9 mouse cellular contexts compared by ENCODE assay signal in genomic region chr11:18873451-18874277, GRCm38 (mm10).
DNase-seq lines count a peak whose midpoint lies in the region; ATAC-seq and TF ChIP-seq lines count a peak whose summit lies in the region.
"Had no signal": no experiment of that assay in that cellular context is flagged by ENCODE, and none has a peak within 500 bp of the region (broad histone marks: within the 10 kb centered on the region; RNA-seq: fewer than 3 reads in every experiment).

No protein-coding gene starts in this region.

- no peak for DNase-seq in heart, adult 18-20 months
- no peak for DNase-seq in midbrain, postnatal 0 days (ENCODE audit: low spot score)
- no peak for DNase-seq in hindbrain, postnatal 0 days (ENCODE audit: low spot score)
- no peak for DNase-seq in layer of hippocampus, adult 11-12 months (ENCODE audit: low spot score)
- no peak for DNase-seq in urinary bladder, adult 2 months (ENCODE audit: low spot score)

- peak overlapping the region; percentile 93 for H3K4me2 ChIP-seq in heart, embryonic 15.5 days
- peak overlapping the region; percentile 38; the same call in 1 of the 2 replicates for H3K4me2 ChIP-seq in midbrain, embryonic 12.5 days (replicated peaks)
- H3K4me2 ChIP-seq in midbrain, postnatal 0 days (ENCODE audit: low read depth, low read length, poor library complexity, severe bottlenecking), result no peak overlapping the region
- H3K4me2 ChIP-seq in hindbrain, postnatal 0 days (ENCODE audit: low read depth, low read length), result peak overlapping the region; percentile 82
- peak overlapping the region; percentile 86 for H3K4me2 ChIP-seq in stomach, embryonic 15.5 days

- H3K4me1 ChIP-seq in heart, embryonic 15.5 days (replicated peaks), result peaks cover 41% of the 10 kb centered on the region
- peaks cover 46% of the 10 kb centered on the region for H3K4me1 ChIP-seq in midbrain, embryonic 12.5 days
- no peaks in the 10 kb centered on the region for H3K4me1 ChIP-seq in midbrain, postnatal 0 days (ENCODE audit: insufficient read depth, low read length)
- peaks cover 9% of the 10 kb centered on the region; the same call in 1 of the 2 replicates for H3K4me1 ChIP-seq in hindbrain, postnatal 0 days (ENCODE audit: insufficient read depth, low read length)
- H3K4me1 ChIP-seq in stomach, embryonic 15.5 days, result 0 out of 2 replicates have a peak, but pooled peaks cover 13% of the 10 kb centered on the region

- H3K4me3 ChIP-seq in heart, embryonic 15.5 days, result no peak overlapping the region
- no peak overlapping the region for H3K4me3 ChIP-seq in midbrain, embryonic 12.5 days
- no peak overlapping the region for H3K4me3 ChIP-seq in midbrain, postnatal 0 days (ENCODE audit: low read depth, low read length)
- peak overlapping the region; percentile 23; the same call in 1 of the 2 replicates for H3K4me3 ChIP-seq in hindbrain, postnatal 0 days (ENCODE audit: low read length)
- peak overlapping the region; percentile 47 for H3K4me3 ChIP-seq in stomach, embryonic 15.5 days (replicated peaks)

- peaks cover 16% of the 10 kb centered on the region for H3K27me3 ChIP-seq in heart, embryonic 15.5 days
- peaks cover 60% of the 10 kb centered on the region for H3K27me3 ChIP-seq in midbrain, embryonic 12.5 days
- peaks cover 14% of the 10 kb centered on the region for H3K27me3 ChIP-seq in midbrain, postnatal 0 days (ENCODE audit: insufficient read depth, low read length)
- no peaks in the 10 kb centered on the region for H3K27me3 ChIP-seq in hindbrain, postnatal 0 days (ENCODE audit: insufficient read depth, low read length)
- H3K27me3 ChIP-seq in stomach, embryonic 15.5 days (replicated peaks), result no peaks in the 10 kb centered on the region

- no peaks in the 10 kb centered on the region for H3K9me3 ChIP-seq in heart, embryonic 15.5 days (replicated peaks)
- no peaks in the 10 kb centered on the region for H3K9me3 ChIP-seq in midbrain, embryonic 12.5 days
- H3K9me3 ChIP-seq in midbrain, postnatal 0 days (ENCODE audit: low read length), result no peaks in the 10 kb centered on the region
- H3K9me3 ChIP-seq in hindbrain, postnatal 0 days (ENCODE audit: low read length), result no peaks in the 10 kb centered on the region
- no peaks in the 10 kb centered on the region for H3K9me3 ChIP-seq in stomach, embryonic 15.5 days

- ATAC-seq in heart, embryonic 15.5 days (replicated peaks; ENCODE audit: insufficient number of reproducible peaks, insufficient read depth, low FRiP score, low read depth), result no peak
- no peak for ATAC-seq in midbrain, embryonic 12.5 days (ENCODE audit: low FRiP score, low read depth)
- no peak for ATAC-seq in midbrain, postnatal 0 days (ENCODE audit: low FRiP score)
- ATAC-seq in hindbrain, postnatal 0 days, result no peak
- no peak for ATAC-seq in stomach, embryonic 15.5 days (ENCODE audit: insufficient read depth, low FRiP score, low read depth)
- ATAC-seq: inflammation-experienced regulatory T-cells, adult 6 months had no signal

- no peak overlapping the region for H3K9ac ChIP-seq in heart, embryonic 15.5 days
- H3K9ac ChIP-seq in midbrain, embryonic 12.5 days (replicated peaks), result no peak overlapping the region
- H3K9ac ChIP-seq in midbrain, postnatal 0 days (replicated peaks; ENCODE audit: low read length, poor library complexity, severe bottlenecking), result no peak overlapping the region
- peak overlapping the region; percentile 64 for H3K9ac ChIP-seq in hindbrain, postnatal 0 days (replicated peaks; ENCODE audit: low read length)
- H3K9ac ChIP-seq in stomach, embryonic 15.5 days, result peak overlapping the region; percentile 9; the same call in 1 of the 2 replicates

- 0 out of 2 replicates have a peak overlapping the region, but pooled peaks have one; percentile 75 for H3K27ac ChIP-seq in heart, embryonic 15.5 days
- H3K27ac ChIP-seq in midbrain, embryonic 12.5 days (replicated peaks), result no peak overlapping the region
- H3K27ac ChIP-seq in midbrain, postnatal 0 days (ENCODE audit: low read depth, low read length), result no peak overlapping the region
- peak overlapping the region; percentile 87 for H3K27ac ChIP-seq in hindbrain, postnatal 0 days
- peak overlapping the region; percentile 89 for H3K27ac ChIP-seq in stomach, embryonic 15.5 days

- no peak for TF ChIP-seq CTCF in midbrain, postnatal 0 days (IDR thresholded peaks at IDR 0.05)
- TF ChIP-seq CTCF in hindbrain, postnatal 0 days (IDR thresholded peaks at IDR 0.05; ENCODE audit: low read depth), result no peak

- H3K36me3 ChIP-seq in heart, embryonic 15.5 days, result no peaks in the 10 kb centered on the region
- no peaks in the 10 kb centered on the region for H3K36me3 ChIP-seq in midbrain, embryonic 12.5 days
- H3K36me3 ChIP-seq in midbrain, postnatal 0 days (ENCODE audit: insufficient read depth, low read length), result no peaks in the 10 kb centered on the region
- H3K36me3 ChIP-seq in hindbrain, postnatal 0 days (ENCODE audit: insufficient read depth, low read length), result no peaks in the 10 kb centered on the region
- no peaks in the 10 kb centered on the region for H3K36me3 ChIP-seq in stomach, embryonic 15.5 days

- 30% methylated on average over 9 of the region's 9 CpGs for WGBS in heart, embryonic 15.5 days
- 1% methylated on average over 9 of the region's 9 CpGs for WGBS in midbrain, embryonic 12.5 days
- WGBS in midbrain, postnatal 0 days, result 11% methylated on average over 9 of the region's 9 CpGs
- 16% methylated on average over 9 of the region's 9 CpGs for WGBS in hindbrain, postnatal 0 days
- 14% methylated on average over 9 of the region's 9 CpGs for WGBS in stomach, embryonic 15.5 days

Comparison
In these comparisons a context has a peak if more than half of its experiments do, and no peak if none do; other contexts are left out.
1. H3K27ac ChIP-seq: peak in heart, embryonic 15.5 days (single experiment), hindbrain, postnatal 0 days (single experiment) and stomach, embryonic 15.5 days (single experiment); none in midbrain, embryonic 12.5 days (single experiment) and midbrain, postnatal 0 days (single experiment).
2. H3K4me3 ChIP-seq: peak in hindbrain, postnatal 0 days (single experiment) and stomach, embryonic 15.5 days (single experiment); none in heart, embryonic 15.5 days (single experiment), midbrain, embryonic 12.5 days (single experiment) and midbrain, postnatal 0 days (single experiment).
3. H3K9ac ChIP-seq: peak in hindbrain, postnatal 0 days (single experiment) and stomach, embryonic 15.5 days (single experiment); none in heart, embryonic 15.5 days (single experiment), midbrain, embryonic 12.5 days (single experiment) and midbrain, postnatal 0 days (single experiment).